Mouse (Mus musculus) stomach, adult 2 months (tissue): ENCODE data around the gene Slc39a13. TPM values are rescaled to one million over a fixed set of nuclear protein-coding genes. Genes with fewer than 3 reads are reported as not detected.

Source experiments
- polyA plus RNA-seq: library from polyadenylated mRNA; depleted of rRNA; stranded (reverse); fragments of >200 nt; gene quantifications from 2 replicates; pipeline ENCODE4 v1.2.3, GENCODE M21; 2012; rRNA removed

Slc39a13 gene
- polyA plus RNA-seq: 28.1 and 29.9 TPM in 2 replicates

GRCm38 (mm10) chr2:91070076-91070800 is at the start of gene Slc39a13:
Gene Slc39a13, minus strand, starts transcription at chr2:91070417.

GRCm38 (mm10) chr2:91117585-91118275 is 47.5 kb upstream of the Slc39a13 start, which contains the start of gene Mybpc3:
Gene Mybpc3, plus strand, starts transcription at chr2:91118144.

GRCm38 (mm10) chr2:91081775-91082695 is 11.8 kb upstream of the Slc39a13 start, which contains the start of gene Spi1:
Gene Spi1, plus strand, starts transcription at chr2:91082390.

GRCm38 (mm10) chr2:91053934-91054382 is 16.3 kb downstream of the Slc39a13 start, which contains the start of gene Psmc3:
Gene Psmc3, plus strand, starts transcription at chr2:91054009.

GRCm38 (mm10) chr2:91035385-91035784 is 34.8 kb downstream of the Slc39a13 start, which contains the start of gene Rapsn:
Gene Rapsn, plus strand, starts transcription at chr2:91035620.

Other genes starting within 250 kb of the Slc39a13 start
- 10.6 and 13.3 TPM in 2 replicates for gene Mtch2, start 223.3 kb downstream of the Slc39a13 start, polyA plus RNA-seq
- gene C1qtnf4, start 184.6 kb downstream of the Slc39a13 start, polyA plus RNA-seq: 15.3 and 40.4 TPM in 2 replicates
- gene Kbtbd4, start 165.7 kb downstream of the Slc39a13 start, polyA plus RNA-seq: 5.2 and 5.5 TPM in 2 replicates
- gene Ndufs3, start 165.6 kb downstream of the Slc39a13 start, polyA plus RNA-seq: 61.9 and 81.8 TPM in 2 replicates
- gene Celf1, start 130.0 kb downstream of the Slc39a13 start, polyA plus RNA-seq: 10.4 and 11.2 TPM in 2 replicates
- 1.3 and 1.4 TPM in 2 replicates for gene Rapsn, start 34.8 kb downstream of the Slc39a13 start, polyA plus RNA-seq
- gene Psmc3, start 16.4 kb downstream of the Slc39a13 start, polyA plus RNA-seq: 20.1 and 21.7 TPM in 2 replicates
- 9.2 and 13.9 TPM in 2 replicates for gene Spi1, start 12.0 kb upstream of the Slc39a13 start, polyA plus RNA-seq
- 0.02 TPM in 1 of 2 replicates, not detected in the other for gene Mybpc3, start 47.7 kb upstream of the Slc39a13 start, polyA plus RNA-seq
- 5.3 and 6.8 TPM in 2 replicates for gene Madd, start 113.4 kb upstream of the Slc39a13 start, polyA plus RNA-seq
- 7.9 and 9.2 TPM in 2 replicates for gene Nr1h3, start 132.4 kb upstream of the Slc39a13 start, polyA plus RNA-seq
- gene Acp2, start 132.5 kb upstream of the Slc39a13 start, polyA plus RNA-seq: 6.9 and 9.8 TPM in 2 replicates
- 3.2 and 4.9 TPM in 2 replicates for gene Ddb2, start 166.6 kb upstream of the Slc39a13 start, polyA plus RNA-seq
- gene Pacsin3, start 185.5 kb upstream of the Slc39a13 start, polyA plus RNA-seq: 22.0 and 22.8 TPM in 2 replicates
- 25.0 and 25.2 TPM in 2 replicates for gene Arfgap2, start 194.6 kb upstream of the Slc39a13 start, polyA plus RNA-seq